Mouse (Mus musculus) heart, adult 2 months (tissue): ENCODE results near the gene Aacs. TPM values are rescaled to one million over a fixed set of nuclear protein-coding genes. Genes with fewer than 3 reads are reported as not detected.

ENCODE experiments used
- DNase-seq, 2 experiments: peaks; one replicate each; pipeline ENCODE4 v3.0.0; 2021
- H3K27ac ChIP-seq: fragments of 200-600 bp; 2 replicates; pipeline ENCODE4 v1.8.1; 2022
- H3K27me3 ChIP-seq: fragments of 200-500 bp; 2 replicates; pipeline ENCODE4 v1.6.1; 2012; ENCODE audit warnings: mild to moderate bottlenecking, low read length, inconsistent platforms, mixed read lengths; ENCODE audit not compliant: control insufficient read depth, insufficient read depth
- H3K36me3 ChIP-seq: fragments of 200-500 bp; 2 replicates; pipeline ENCODE4 v1.6.1; 2012; ENCODE audit warnings: low read length, inconsistent platforms; ENCODE audit not compliant: control insufficient read depth, insufficient read depth
- H3K4me1 ChIP-seq: fragments of 200-500 bp; 2 replicates; pipeline ENCODE4 v1.6.1; 2011; ENCODE audit warnings: low read length; ENCODE audit not compliant: control insufficient read depth, insufficient read depth
- H3K4me3 ChIP-seq: fragments of 200-600 bp; 2 replicates; pipeline ENCODE4 v1.8.1; 2022
- H3K79me2 ChIP-seq: fragments of 200-500 bp; replicated peaks from 2 replicates; pipeline ENCODE4 v1.6.1; 2012; ENCODE audit warnings: mild to moderate bottlenecking, inconsistent platforms, low read length, moderate library complexity, mixed read lengths; ENCODE audit not compliant: control insufficient read depth, insufficient read depth
- H3K9ac ChIP-seq: fragments of 200-500 bp; 2 replicates; pipeline ENCODE4 v1.6.1; 2012; ENCODE audit warnings: low read depth, mild to moderate bottlenecking, control low read depth, inconsistent platforms, low read length, mixed read lengths
- CTCF ChIP-seq: fragments of 200-600 bp; IDR thresholded peaks from 2 replicates; pipeline ENCODE4 v1.8.1; 2022; ENCODE audit warnings: antibody characterized with exemption, mild to moderate bottlenecking, moderate library complexity
- EP300 ChIP-seq: fragments of 200-500 bp; IDR thresholded peaks from 2 replicates; pipeline ENCODE4 v1.6.1; 2011; ENCODE audit warnings: low read depth, low read length, control low read depth; ENCODE audit not compliant: insufficient read depth
- POLR2A ChIP-seq: fragments of 200-500 bp; IDR thresholded peaks from 2 replicates; pipeline ENCODE4 v1.6.1; 2011; ENCODE audit warnings: mild to moderate bottlenecking, low read depth, low read length, control low read depth; ENCODE audit not compliant: insufficient read depth
- WGBS: fragments of 180-500 bp; shearing (Covaris S2); methylation state at CpG from one replicate; pipeline ENCODE4 v1.1.7; 2018; 5-methylcytosine and 5-hydroxymethylcytosine counted together
- intact Hi-C: fragments of 180-260 bp; cut with DNase I; formaldehyde crosslinking; loops from one replicate; pipeline ENCODE4 v1.15.1; 2025
- polyA plus RNA-seq: library from polyadenylated mRNA; depleted of rRNA; stranded (reverse); fragments of >200 nt; gene quantifications from 2 replicates; pipeline ENCODE4 v1.2.3, GENCODE M21; 2012
- total RNA-seq, 2 experiments: library from RNA; stranded (reverse); gene quantifications; 2 replicates each; pipeline ENCODE4 v1.2.3; 2021

The Aacs gene
- total and polyA plus RNA-seq, 3 experiments: 3.3 to 17.7 (median 3.9) TPM

GRCm38 (mm10) chr5:125534611-125535324 lies 59.2 kb downstream of the Aacs start:
- intact Hi-C loops: no loop called here

GRCm38 (mm10) chr5:125545090-125545489 lies 69.5 kb downstream of the Aacs start:
- Histone ChIP-seq H3K27ac (no peak overlapping the region), H3K9ac (no peak overlapping the region), H3K4me3 (no peak overlapping the region), H3K36me3 (no peaks in the 10 kb centered on the region), H3K79me2 (no peaks in the 10 kb centered on the region), H3K27me3 (peaks cover 8% of the 10 kb centered on the region; the same call in 1 of the 2 replicates), H3K4me1 (no peaks in the 10 kb centered on the region)
- WGBS: 92% methylated on average over 2 of the region's 2 CpGs
- no peak for DNase-seq
- intact Hi-C loops: no loop called here
- no peak for TF ChIP-seq POLR2A
- peak; percentile 14; the same call in 1 of the 2 replicates for TF ChIP-seq CTCF

More at GRCm38 (mm10) chr5:125534611-125535324, 59.2 kb downstream of the Aacs start:
- no peak overlapping the region for H3K4me3 ChIP-seq
- DNase-seq: no peak
- TF ChIP-seq EP300: no peak
- no peak for TF ChIP-seq CTCF
- no peak for TF ChIP-seq POLR2A
- H3K79me2 ChIP-seq: no peaks in the 10 kb centered on the region
- no peak overlapping the region for H3K27ac ChIP-seq
- peaks cover 20% of the 10 kb centered on the region for H3K27me3 ChIP-seq
- WGBS: 4% methylated on average over 26 of the region's 26 CpGs
- H3K9ac ChIP-seq: no peak overlapping the region
- no peaks in the 10 kb centered on the region for H3K4me1 ChIP-seq
- no peaks in the 10 kb centered on the region for H3K36me3 ChIP-seq

- H3K9ac ChIP-seq: no peak overlapping the region
- H3K36me3 ChIP-seq: no peaks in the 10 kb centered on the region
- H3K4me1 ChIP-seq: no peaks in the 10 kb centered on the region
- intact Hi-C loops: no loop called here
- DNase-seq: no peak
- WGBS: 29% methylated on average over 13 of the region's 13 CpGs
- no peak overlapping the region for H3K4me3 ChIP-seq
- no peaks in the 10 kb centered on the region for H3K79me2 ChIP-seq
- no peak overlapping the region for H3K27ac ChIP-seq
- peaks cover 8% of the 10 kb centered on the region; the same call in 1 of the 2 replicates for H3K27me3 ChIP-seq
- TF ChIP-seq EP300 (no peak), POLR2A (no peak), CTCF (no peak)
Measured at GRCm38 (mm10) chr5:125546293-125546692, 70.7 kb downstream of the Aacs start.

GRCm38 (mm10) chr5:125549750-125550489 lies 74.3 kb downstream of the Aacs start:
- Histone ChIP-seq H3K9ac (no peak overlapping the region), H3K27me3 (peaks cover 8% of the 10 kb centered on the region; the same call in 1 of the 2 replicates), H3K4me3 (no peak overlapping the region), H3K36me3 (no peaks in the 10 kb centered on the region), H3K79me2 (no peaks in the 10 kb centered on the region), H3K27ac (no peak overlapping the region), H3K4me1 (no peaks in the 10 kb centered on the region)
- DNase-seq: no peak
- WGBS: 21% methylated on average over 11 of the region's 11 CpGs
- intact Hi-C loops: no loop called here
- TF ChIP-seq CTCF (no peak), EP300 (no peak), POLR2A (no peak)

DNA sequence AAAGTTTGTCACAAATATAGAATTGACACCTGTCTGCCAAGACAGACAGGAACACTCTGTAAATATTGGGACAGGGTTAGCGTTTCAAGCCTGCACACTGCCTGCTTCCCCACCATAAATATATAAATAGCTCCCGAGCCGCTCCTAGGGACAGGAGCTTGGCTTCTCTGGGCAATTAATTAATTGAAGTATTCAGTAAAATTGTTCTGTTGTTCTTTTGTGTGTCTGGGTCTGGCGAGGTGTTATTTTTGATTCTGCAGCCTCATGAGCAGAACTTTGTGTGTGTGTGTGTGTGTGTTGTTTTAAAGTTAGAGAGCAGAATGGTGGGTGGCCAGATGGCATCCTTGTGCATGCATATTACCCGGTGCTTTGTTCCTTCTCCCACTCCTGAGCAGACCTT lies 80.1 kb downstream of the Aacs start:
- TF ChIP-seq EP300: no peak
- TF ChIP-seq POLR2A: no peak
- no peak for TF ChIP-seq CTCF
- Histone ChIP-seq H3K27me3 (no peaks in the 10 kb centered on the region), H3K27ac (no peak overlapping the region), H3K4me3 (no peak overlapping the region), H3K9ac (no peak overlapping the region), H3K36me3 (no peaks in the 10 kb centered on the region), H3K79me2 (no peaks in the 10 kb centered on the region), H3K4me1 (no peaks in the 10 kb centered on the region)
- 58% methylated on average over 5 of the region's 5 CpGs for WGBS
- intact Hi-C loops: no loop called here
- DNase-seq: no peak

GRCm38 (mm10) chr5:125563492-125563891 lies 87.9 kb downstream of the Aacs start:
- intact Hi-C loops: no loop called here
- 59% methylated on average over 6 of the region's 6 CpGs for WGBS

More at GRCm38 (mm10) chr5:125563492-125563891, 87.9 kb downstream of the Aacs start:
- Histone ChIP-seq H3K79me2 (no peaks in the 10 kb centered on the region), H3K4me1 (no peaks in the 10 kb centered on the region), H3K4me3 (no peak overlapping the region), H3K36me3 (no peaks in the 10 kb centered on the region), H3K27me3 (no peaks in the 10 kb centered on the region), H3K27ac (no peak overlapping the region), H3K9ac (no peak overlapping the region)
- no peak for TF ChIP-seq POLR2A
- no peak for TF ChIP-seq EP300
- TF ChIP-seq CTCF: no peak
- no peak for DNase-seq
